In the genomic region with DNA sequence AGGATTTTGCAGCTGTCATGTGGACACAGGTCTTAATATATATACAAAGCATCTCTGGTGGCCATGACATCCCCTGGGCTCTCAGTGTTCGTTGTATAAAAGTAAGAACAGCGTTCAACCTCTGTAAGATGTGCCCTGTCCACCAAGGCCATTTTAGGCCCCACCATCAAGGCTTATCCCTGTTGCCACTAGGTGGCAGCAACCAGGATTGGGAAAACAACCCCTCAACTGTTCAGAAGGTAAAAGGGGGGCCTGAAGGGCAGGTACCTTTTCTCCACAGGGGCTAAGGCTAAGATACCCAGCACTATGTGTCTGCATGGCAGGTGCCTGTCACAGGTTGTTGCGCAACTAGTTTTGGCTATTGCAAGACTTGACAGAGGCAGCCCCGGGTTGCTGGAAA, we compare ENCODE assay signal across 8 mouse cellular contexts.
DNase-seq lines count a peak whose midpoint lies in the region; ATAC-seq and TF ChIP-seq lines count a peak whose summit lies in the region.

No protein-coding gene starts in this region.

- H3K36me3 ChIP-seq in liver, adult 2 months (ENCODE audit: control insufficient read depth, insufficient read depth, low read length): no peaks in the 10 kb centered on the region
- H3K36me3 ChIP-seq in liver, embryonic 12.5 days: no peaks in the 10 kb centered on the region
- no peaks in the 10 kb centered on the region for H3K36me3 ChIP-seq in kidney, adult 2 months (ENCODE audit: control insufficient read depth, insufficient read depth, low read length)

- no peak overlapping the region for H3K4me2 ChIP-seq in liver, embryonic 12.5 days

- DNase-seq in embryo, embryonic 10 days (ENCODE audit: low spot score): peak; percentile 44
- no peak for DNase-seq in embryo, embryonic 9.5 days (ENCODE audit: extremely low spot score)
- peak; percentile 18 for DNase-seq in liver, adult 2 months (ENCODE audit: extremely low read depth, low read depth, low spot score)
- peak; percentile 26 for DNase-seq in adrenal gland, postnatal 25 days
- DNase-seq in kidney, adult 2 months: peak; percentile 23
- DNase-seq in frontal cortex, postnatal 25 days (ENCODE audit: low spot score in 2 of 2): no peak

- H3K79me2 ChIP-seq in liver, adult 2 months (ENCODE audit: control insufficient read depth, insufficient read depth, low read length): no peaks in the 10 kb centered on the region

- no peak overlapping the region for H3K9ac ChIP-seq in liver, adult 2 months (ENCODE audit: low read depth, low read length)
- no peak overlapping the region for H3K9ac ChIP-seq in liver, embryonic 12.5 days

- no peak overlapping the region for H3K4me3 ChIP-seq in liver, adult 2 months (ENCODE audit: insufficient read depth, low read depth, low read length)
- H3K4me3 ChIP-seq in liver, embryonic 12.5 days: no peak overlapping the region
- H3K4me3 ChIP-seq in kidney, adult 2 months (ENCODE audit: insufficient read depth, low read depth, low read length): no peak overlapping the region

- no peaks in the 10 kb centered on the region for H3K9me3 ChIP-seq in liver, embryonic 12.5 days (replicated peaks)

- H3K27ac ChIP-seq in liver, adult 2 months (replicated peaks; ENCODE audit: insufficient read depth, low read depth, low read length): no peak overlapping the region
- no peak overlapping the region for H3K27ac ChIP-seq in liver, embryonic 12.5 days
- no peak overlapping the region for H3K27ac ChIP-seq in kidney, adult 2 months (ENCODE audit: insufficient read depth, low read depth, low read length)

- TF ChIP-seq CTCF in liver, adult 2 months (IDR thresholded peaks at IDR 0.05; ENCODE audit: low read depth, low read length): peak; percentile 48; the same call in 1 of the 2 replicates
- TF ChIP-seq CTCF in kidney, adult 2 months (conservative IDR thresholded peaks at IDR 0.05; ENCODE audit: insufficient read depth, insufficient read length, low read depth, low read length): peak; percentile 61

- no peak for TF ChIP-seq POLR2A in liver, adult 2 months (IDR thresholded peaks at IDR 0.05; ENCODE audit: extremely low read depth, insufficient read depth, low read length)
- TF ChIP-seq POLR2A in kidney, adult 2 months (IDR thresholded peaks at IDR 0.05; ENCODE audit: low read depth, low read length): no peak

- 77% methylated on average over 4 of the region's 4 CpGs for WGBS in liver, adult 2 months
- 74% methylated on average over 4 of the region's 4 CpGs for WGBS in liver, embryonic 12.5 days (ENCODE audit: insufficient replicate concordance)
- 91% methylated on average over 4 of the region's 4 CpGs for WGBS in kidney, adult 2 months

- ATAC-seq in liver, embryonic 12.5 days: no peak
- 0 out of 2 replicates have a peak, but pooled peaks have one; percentile 28 for ATAC-seq in neutrophil, adult 5-6 weeks (ENCODE audit: extremely low read depth, insufficient number of reproducible peaks, low FRiP score, poor library complexity, severe bottlenecking)

- no peaks in the 10 kb centered on the region for H3K4me1 ChIP-seq in liver, adult 2 months (ENCODE audit: control insufficient read depth, insufficient read depth, low read length)
- H3K4me1 ChIP-seq in liver, embryonic 12.5 days: no peaks in the 10 kb centered on the region
- no peaks in the 10 kb centered on the region for H3K4me1 ChIP-seq in kidney, adult 2 months (ENCODE audit: control insufficient read depth, insufficient read depth, low read length)

- H3K27me3 ChIP-seq in liver, adult 2 months (ENCODE audit: control insufficient read depth, insufficient read depth, low read length): no peaks in the 10 kb centered on the region
- no peaks in the 10 kb centered on the region for H3K27me3 ChIP-seq in liver, embryonic 12.5 days (replicated peaks)
- no peaks in the 10 kb centered on the region for H3K27me3 ChIP-seq in kidney, adult 2 months (replicated peaks; ENCODE audit: control insufficient read depth, insufficient read depth, low read length)

Comparison
In these comparisons a context has a peak if more than half of its experiments do, and no peak if none do; other contexts are left out.
1. DNase-seq: peak in embryo, embryonic 10 days (single experiment), liver, adult 2 months (single experiment), adrenal gland, postnatal 25 days (single experiment) and kidney, adult 2 months (single experiment); none in embryo, embryonic 9.5 days (single experiment) and frontal cortex, postnatal 25 days (0 of 2).